Mouse (Mus musculus) ES-E14 (cell line): ENCODE data around the gene Trpm8. TPM values are rescaled to one million over a fixed set of nuclear protein-coding genes. Genes with fewer than 3 reads are reported as not detected.

Source experiments
- DNase-seq: peaks from one replicate; pipeline ENCODE4 v3.0.0-alpha.2; 2013; ENCODE audit warnings: low read depth, low spot score
- H3K27ac ChIP-seq: 2 replicates; pipeline ENCODE4 v1.5.1; 2012; ENCODE audit warnings: low read depth, mild to moderate bottlenecking, low read length, moderate library complexity, mixed read lengths; ENCODE audit not compliant: poor library complexity, insufficient read depth, severe bottlenecking
- H3K36me3 ChIP-seq: 2 replicates; pipeline ENCODE4 v1.6.1; 2012; ENCODE audit warnings: mild to moderate bottlenecking, low read length, moderate library complexity, mixed read lengths; ENCODE audit not compliant: control insufficient read depth, poor library complexity, insufficient read depth, severe bottlenecking
- H3K4me1 ChIP-seq, 2 experiments: fragments of 150-350 bp in 1 of 2; sonication (generic) in 1 of 2; 2 replicates each; pipeline ENCODE4 v1.6.1; 2012; ENCODE audit warnings: low read length in 2 of 2, mild to moderate bottlenecking in 1 of 2, mixed read lengths in 1 of 2; ENCODE audit not compliant: control insufficient read depth in 2 of 2, insufficient read depth in 2 of 2, poor library complexity in 1 of 2
- H3K4me3 ChIP-seq, 2 experiments: fragments of 150-350 bp in 1 of 2; sonication (generic) in 1 of 2; 2 replicates each; pipeline ENCODE4 v1.5.1; 2012; ENCODE audit warnings: low read length in 2 of 2, low read depth in 1 of 2, mild to moderate bottlenecking in 1 of 2, mixed read lengths in 1 of 2; ENCODE audit not compliant: insufficient read depth in 1 of 2, poor library complexity in 1 of 2, severe bottlenecking in 1 of 2
- H3K9ac ChIP-seq: 2 replicates; pipeline ENCODE4 v1.6.1; 2012; ENCODE audit warnings: low read depth, mild to moderate bottlenecking, low read length, mixed read lengths; ENCODE audit not compliant: poor library complexity, insufficient read depth, severe bottlenecking
- H3K9me3 ChIP-seq: fragments of 150-350 bp; sonication (generic); 2 replicates; pipeline ENCODE4 v1.6.1; 2012; ENCODE audit warnings: low read depth, mild to moderate bottlenecking, low read length; ENCODE audit not compliant: control insufficient read depth, insufficient read depth
- CHD2 ChIP-seq: IDR thresholded peaks from 2 replicates; pipeline ENCODE4 v1.6.1; 2014; ENCODE audit warnings: mild to moderate bottlenecking, low read depth, low read length, inconsistent platforms
- HCFC1 ChIP-seq: IDR thresholded peaks from 2 replicates; pipeline ENCODE4 v1.6.1; 2012; ENCODE audit warnings: low read length, inconsistent platforms, borderline replicate concordance; ENCODE audit not compliant: insufficient read depth
- MAFK ChIP-seq: IDR thresholded peaks from 2 replicates; pipeline ENCODE4 v1.6.1; 2014; ENCODE audit warnings: mild to moderate bottlenecking, low read depth, low read length, inconsistent platforms; ENCODE audit not compliant: insufficient read depth
- ZC3H11A ChIP-seq: IDR thresholded peaks from 2 replicates; pipeline ENCODE4 v1.6.1; 2012; ENCODE audit warnings: low read depth, mild to moderate bottlenecking, inconsistent platforms, low read length, borderline replicate concordance
- ZNF384 ChIP-seq: IDR thresholded peaks from 2 replicates; pipeline ENCODE4 v1.6.1; 2012; ENCODE audit warnings: low read depth, low read length, inconsistent platforms
- in situ Hi-C, 2 experiments: fragments of 600-800 bp; cut with MboI; formaldehyde crosslinking; loops; one replicate each; pipeline ENCODE4 v1.15.1; 2025; ENCODE audit warnings: low sequenced_read_pairs in 2 of 2, inconsistent platforms in 1 of 2; ENCODE audit not compliant: unreplicated experiment in 2 of 2
- total RNA-seq: library from RNA; depleted of rRNA; stranded (reverse); fragments of 300-350 nt; gene quantifications from 2 replicates; pipeline ENCODE4 v1.2.3, GENCODE M21; 2012

The Trpm8 gene
- total RNA-seq, 1 experiment = 0.04 TPM

DNA sequence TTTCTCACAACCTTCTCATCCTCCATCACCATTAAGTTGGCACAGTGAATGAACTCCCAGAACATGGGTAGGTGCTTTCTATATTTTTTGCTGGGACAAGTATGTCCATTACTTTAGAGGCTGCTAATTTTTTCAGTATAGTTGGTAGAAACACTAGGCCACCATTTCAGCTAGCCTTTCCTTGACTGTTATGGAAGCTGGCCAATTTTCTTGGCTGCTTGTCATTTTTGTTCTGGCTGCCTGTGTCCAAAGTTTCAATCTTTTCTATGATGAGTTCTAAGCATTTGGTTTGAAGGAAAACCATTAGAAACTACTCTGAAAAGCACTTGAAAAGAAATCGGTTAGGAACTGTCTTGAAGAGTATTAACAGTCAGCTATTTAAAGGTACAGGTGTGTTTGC lies 101.0 kb downstream of the Trpm8 start:
- in situ Hi-C loops = no loop called here
- Histone ChIP-seq H3K9ac (no peak overlapping the region), H3K27ac (no peak overlapping the region), H3K4me3 (no peak overlapping the region), H3K36me3 (no peaks in the 10 kb centered on the region), H3K4me1 (no peaks in the 10 kb centered on the region), H3K9me3 (no peaks in the 10 kb centered on the region)
- no peak for DNase-seq
- TF ChIP-seq ZC3H11A = no peak
- no peak for TF ChIP-seq HCFC1
- no peak for TF ChIP-seq ZNF384
- TF ChIP-seq CHD2 = no peak
- no peak for TF ChIP-seq MAFK

DNA sequence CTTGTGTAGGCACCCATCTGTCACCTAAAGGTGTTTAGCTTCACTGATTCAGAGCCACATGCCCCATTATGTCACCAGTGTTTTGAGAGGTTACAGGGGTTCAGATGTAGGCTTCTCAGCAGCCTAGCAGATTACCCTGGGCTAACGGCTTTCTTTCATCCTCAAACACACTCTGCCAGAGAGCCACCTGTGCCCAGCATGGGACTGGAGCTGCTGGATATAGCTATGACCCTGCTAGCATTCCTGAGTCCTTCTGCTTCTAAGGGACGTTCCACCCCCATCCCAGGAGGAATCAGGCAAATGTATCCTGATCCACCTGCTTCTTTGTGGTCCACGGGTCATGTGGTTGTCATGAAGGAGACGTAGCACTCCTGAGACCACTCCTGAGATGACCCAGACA lies 114.2 kb downstream of the Trpm8 start:
- no peak for DNase-seq
- Histone ChIP-seq H3K27ac (no peak overlapping the region), H3K4me3 (no peak overlapping the region), H3K36me3 (no peaks in the 10 kb centered on the region), H3K9ac (no peak overlapping the region), H3K9me3 (no peaks in the 10 kb centered on the region), H3K4me1 (no peaks in the 10 kb centered on the region)
- TF ChIP-seq HCFC1 = no peak
- TF ChIP-seq CHD2 = no peak
- TF ChIP-seq MAFK = no peak
- TF ChIP-seq ZNF384 = no peak
- TF ChIP-seq ZC3H11A = no peak
- in situ Hi-C loops = no loop called here

DNA sequence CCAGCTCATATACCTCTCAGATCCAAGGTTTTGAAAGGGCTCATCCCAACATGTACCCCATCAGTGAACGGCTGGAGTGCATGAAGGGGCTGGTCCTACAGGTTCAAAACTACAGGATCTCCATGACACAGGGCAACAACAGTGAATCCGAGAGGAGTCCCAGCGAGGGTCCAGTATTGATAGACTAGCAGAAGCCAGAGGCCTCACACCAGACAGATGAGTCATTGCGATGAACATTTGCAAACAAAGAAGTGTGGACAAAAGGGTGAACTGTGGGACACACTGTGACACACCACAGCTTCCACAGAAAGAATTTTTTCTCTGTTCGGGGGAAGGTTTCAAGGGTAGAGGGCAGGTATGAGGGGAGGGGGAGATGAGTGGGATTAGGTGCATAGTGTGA lies 115.9 kb downstream of the Trpm8 start:
- no peak for DNase-seq
- Histone ChIP-seq H3K27ac (no peak overlapping the region), H3K36me3 (no peaks in the 10 kb centered on the region), H3K4me1 (no peaks in the 10 kb centered on the region), H3K4me3 (no peak overlapping the region), H3K9ac (no peak overlapping the region), H3K9me3 (no peaks in the 10 kb centered on the region)
- TF ChIP-seq HCFC1 = no peak
- no peak for TF ChIP-seq ZNF384
- TF ChIP-seq CHD2 = no peak
- TF ChIP-seq ZC3H11A = no peak
- TF ChIP-seq MAFK = no peak
- in situ Hi-C loops = no loop called here

DNA sequence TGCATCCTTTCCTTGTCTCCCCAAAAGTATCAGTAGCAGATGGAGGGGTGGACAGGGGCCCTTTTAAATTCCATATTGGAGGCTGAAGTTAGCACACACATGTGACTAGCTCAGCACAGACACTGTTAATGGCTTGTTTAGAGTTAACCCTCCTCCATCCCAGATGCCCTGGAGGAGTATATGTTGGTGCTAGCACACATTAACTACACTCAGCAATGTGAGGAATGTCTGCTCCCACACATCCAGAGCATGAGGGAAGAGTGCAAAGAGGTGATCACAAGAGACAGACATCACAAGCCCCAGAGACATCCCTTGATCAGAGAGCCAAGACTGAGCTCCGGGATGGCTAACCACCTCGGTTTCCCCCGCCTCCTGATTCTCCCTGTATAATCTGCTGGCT lies 125.9 kb downstream of the Trpm8 start:
- DNase-seq = no peak

DNA sequence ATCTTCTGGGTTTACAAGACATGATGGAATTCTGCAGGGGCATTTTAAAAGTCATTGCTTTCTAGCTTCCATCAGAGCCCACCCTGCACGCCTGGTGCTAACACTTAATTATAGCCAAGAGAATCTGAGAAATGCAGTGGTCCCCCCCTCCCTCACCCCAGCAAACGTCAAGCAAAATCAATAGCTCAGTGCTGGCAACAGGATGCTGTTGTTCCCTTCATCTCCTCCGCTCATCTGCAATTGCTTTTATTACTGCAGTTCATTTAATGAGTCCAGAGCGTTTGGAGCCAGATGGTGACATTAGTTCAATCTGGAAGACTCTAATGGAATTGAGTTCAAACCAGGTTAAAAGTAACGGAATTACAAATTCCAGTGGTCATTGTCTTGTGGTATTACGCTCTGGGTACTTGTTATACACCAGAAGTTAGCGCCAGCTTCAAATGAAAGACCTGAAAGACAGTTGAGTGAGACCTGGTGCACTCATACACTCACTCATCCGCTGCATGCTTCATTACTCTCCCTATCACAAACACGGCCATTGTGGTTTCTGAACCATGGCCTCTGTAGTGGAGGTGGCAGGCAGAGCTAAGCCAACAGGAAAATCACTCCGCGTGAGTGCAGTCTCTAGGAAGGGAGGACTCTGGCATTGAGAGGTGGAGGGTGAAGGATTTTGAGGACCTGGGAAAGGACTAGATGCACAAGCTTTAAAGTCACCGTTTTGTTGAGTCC lies 128.8 kb downstream of the Trpm8 start:
- H3K36me3 ChIP-seq = no peaks in the 10 kb centered on the region
- no peak for TF ChIP-seq ZC3H11A
- no peak for TF ChIP-seq HCFC1
- no peak for TF ChIP-seq CHD2
- no peak for TF ChIP-seq ZNF384
- no peak for TF ChIP-seq MAFK
- H3K4me1 ChIP-seq = no peaks in the 10 kb centered on the region
- in situ Hi-C loops = no loop called here
- H3K9ac ChIP-seq = no peak overlapping the region
- no peak overlapping the region for H3K4me3 ChIP-seq
- H3K27ac ChIP-seq = no peak overlapping the region
- no peak for DNase-seq
- H3K9me3 ChIP-seq = no peaks in the 10 kb centered on the region

More for the DNA sequence above, 125.9 kb downstream of the Trpm8 start:
- no peaks in the 10 kb centered on the region for H3K36me3 ChIP-seq
- H3K9me3 ChIP-seq = no peaks in the 10 kb centered on the region
- in situ Hi-C loops = no loop called here
- no peaks in the 10 kb centered on the region for H3K4me1 ChIP-seq
- TF ChIP-seq CHD2 (no peak), ZNF384 (no peak), ZC3H11A (no peak), MAFK (no peak), HCFC1 (no peak)
- H3K4me3 ChIP-seq = no peak overlapping the region
- H3K9ac ChIP-seq = no peak overlapping the region
- H3K27ac ChIP-seq = no peak overlapping the region
